Mouse (Mus musculus) layer of hippocampus, postnatal 10 days (tissue): ENCODE measurements around the gene Kcnh2. TPM values are rescaled to one million over a fixed set of nuclear protein-coding genes. Genes with fewer than 3 reads are reported as not detected.

Experiments used
- DNase-seq, 2 experiments: peaks; one replicate each; pipeline ENCODE4 v3.0.0; 2021; ENCODE audit warnings: low spot score in 2 of 2
- total RNA-seq, 2 experiments: library from RNA; stranded (reverse); gene quantifications; 2 replicates each; pipeline ENCODE4 v1.2.3; 2021

Gene Kcnh2
- total RNA-seq, 2 experiments from 2014 or later = 15.0 to 18.6 TPM

DNA sequence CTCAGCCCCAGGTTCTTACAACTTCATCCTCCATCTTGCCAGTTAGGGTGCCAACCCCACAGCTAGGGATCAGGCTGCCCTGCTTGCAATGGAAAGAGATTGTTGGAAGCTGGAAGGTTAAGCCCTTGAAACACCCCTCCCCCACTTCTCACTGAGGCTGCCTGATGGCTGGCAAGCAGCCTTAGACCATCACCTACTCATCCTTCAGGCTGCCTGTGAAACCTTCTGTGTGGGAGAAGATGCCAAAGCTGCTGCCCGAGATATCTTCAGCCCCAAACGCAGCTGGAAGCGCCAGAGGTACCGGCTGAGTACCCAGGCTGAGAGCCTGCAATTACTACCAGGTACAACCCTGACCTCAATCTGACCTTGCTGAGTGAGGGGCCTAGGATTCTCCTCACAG lies 28.1 kb upstream of the Kcnh2 start:
- DNase-seq = no peak

DNA sequence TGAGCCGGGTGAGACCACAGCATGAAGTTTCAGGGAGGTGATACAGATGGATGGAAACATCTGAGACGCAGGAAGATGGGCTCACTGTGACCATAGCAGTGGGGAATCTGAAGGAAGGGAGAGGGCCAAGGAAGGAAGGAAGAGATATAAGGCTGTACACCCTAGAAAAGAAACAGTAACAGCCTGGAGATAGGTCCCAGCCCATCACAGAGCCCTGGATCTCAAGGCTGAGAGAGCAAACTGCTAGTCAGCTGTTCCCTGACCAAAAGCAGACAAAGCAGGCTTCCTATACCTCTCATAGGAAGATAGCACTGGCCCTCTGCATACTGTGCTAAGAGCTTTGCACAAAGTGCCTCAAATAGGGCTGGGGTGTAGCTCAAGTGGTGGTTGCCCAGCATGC lies 27.3 kb upstream of the Kcnh2 start:
- DNase-seq = no peak

DNA sequence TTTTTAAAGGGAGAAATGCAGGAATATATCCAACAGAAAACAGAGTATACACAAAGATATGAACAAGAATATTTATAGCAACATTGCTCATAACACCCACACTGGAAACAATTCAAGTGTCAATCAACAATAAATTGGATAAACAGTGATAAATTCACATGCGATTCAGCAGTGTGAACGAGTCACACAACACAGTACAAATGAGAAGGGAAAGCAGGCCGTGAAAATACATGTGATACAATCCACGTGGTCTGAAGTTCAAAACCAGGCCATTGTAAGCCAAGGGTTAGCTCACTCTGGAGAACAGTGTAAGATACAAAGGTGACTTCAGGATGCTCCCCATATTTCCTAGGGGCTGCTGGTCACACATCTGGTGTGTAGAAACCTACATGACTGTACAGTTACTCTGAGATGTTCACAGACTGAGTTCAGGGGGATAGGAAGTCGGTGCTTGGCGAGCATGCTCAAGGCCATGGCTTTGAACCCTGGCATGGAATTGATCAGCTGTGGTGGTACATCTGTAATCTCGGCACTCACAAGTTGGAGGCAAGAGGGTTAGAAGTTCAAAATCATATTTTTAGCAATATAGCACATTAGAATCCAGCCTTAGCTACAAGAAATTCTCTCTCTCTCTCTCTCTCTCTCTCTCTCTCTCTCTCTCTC lies 23.4 kb upstream of the Kcnh2 start:
- no peak for DNase-seq

DNA sequence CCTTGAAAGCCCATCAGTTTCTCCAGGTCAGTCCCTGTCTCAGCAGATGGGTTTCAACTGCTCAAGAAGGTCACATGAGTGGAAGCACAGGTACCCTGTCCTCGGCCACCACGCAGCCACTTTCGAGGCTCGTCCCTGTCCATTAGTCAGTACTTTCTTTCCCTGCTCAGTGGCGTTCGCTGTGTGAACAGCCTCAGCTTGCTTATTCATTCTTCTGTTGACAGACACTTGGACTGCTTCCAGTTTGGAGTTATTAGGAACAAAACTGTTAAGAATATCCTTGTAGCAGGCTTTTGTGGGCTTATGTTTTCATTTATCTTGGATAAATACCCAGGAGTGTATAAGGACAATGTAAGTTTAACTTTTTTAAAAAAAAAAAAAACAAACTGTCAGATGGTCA lies 22.8 kb upstream of the Kcnh2 start:
- no peak for DNase-seq

DNA sequence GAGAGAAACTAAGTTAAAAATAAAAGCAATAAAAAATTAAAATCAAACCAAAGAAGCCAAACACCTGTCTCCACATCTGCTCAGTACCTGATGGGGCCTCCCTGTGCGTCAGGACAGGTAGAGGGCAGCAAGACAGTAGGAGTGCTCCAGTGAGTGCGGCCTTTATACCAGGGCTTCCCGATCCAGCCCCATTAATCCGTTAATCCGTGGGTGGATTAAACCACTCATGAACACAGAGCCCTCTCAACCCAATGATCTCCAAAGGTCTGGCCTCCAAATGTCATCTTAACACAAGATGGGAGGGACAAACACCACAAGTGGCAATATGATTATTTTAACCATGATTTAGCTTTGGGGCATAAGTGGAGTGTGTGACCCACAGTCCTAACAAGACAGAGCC lies 22.4 kb upstream of the Kcnh2 start:
- no peak for DNase-seq

DNA sequence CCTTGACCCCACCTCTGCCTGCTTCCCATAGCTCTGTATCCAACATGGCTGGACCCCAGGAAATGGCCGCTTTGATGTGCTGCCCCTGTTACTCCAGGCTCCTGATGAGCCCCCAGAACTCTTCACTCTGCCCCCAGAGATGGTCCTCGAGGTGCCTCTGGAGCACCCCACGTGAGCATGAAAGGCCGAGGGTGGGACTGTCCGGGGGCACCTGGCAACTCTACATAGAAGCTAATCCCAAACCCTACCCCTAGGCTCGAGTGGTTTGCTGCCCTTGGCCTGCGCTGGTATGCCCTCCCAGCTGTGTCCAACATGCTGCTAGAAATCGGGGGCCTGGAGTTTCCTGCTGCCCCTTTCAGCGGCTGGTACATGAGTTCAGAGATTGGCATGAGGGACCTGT lies 18.4 kb upstream of the Kcnh2 start:
- DNase-seq = no peak

DNA sequence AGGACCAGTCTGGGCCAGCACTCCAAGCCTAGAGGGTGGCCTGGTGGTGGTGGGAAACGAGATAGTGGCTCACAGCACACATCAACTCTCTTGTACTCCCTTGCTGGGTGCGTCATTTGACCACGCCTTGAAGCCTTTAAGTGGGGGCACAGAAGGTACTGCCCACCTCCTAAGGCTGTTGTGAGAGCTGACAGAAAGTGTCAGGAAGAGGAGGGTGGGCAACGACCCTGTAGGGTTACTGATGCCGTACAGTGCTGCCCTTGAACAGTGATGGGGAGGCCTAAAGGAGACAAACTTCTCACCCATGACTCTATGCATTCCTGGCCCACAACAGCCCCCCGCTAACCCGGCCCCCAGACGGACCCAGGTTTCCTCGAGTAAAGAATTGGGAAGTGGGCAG lies 15.0 kb upstream of the Kcnh2 start:
- DNase-seq = no peak

DNA sequence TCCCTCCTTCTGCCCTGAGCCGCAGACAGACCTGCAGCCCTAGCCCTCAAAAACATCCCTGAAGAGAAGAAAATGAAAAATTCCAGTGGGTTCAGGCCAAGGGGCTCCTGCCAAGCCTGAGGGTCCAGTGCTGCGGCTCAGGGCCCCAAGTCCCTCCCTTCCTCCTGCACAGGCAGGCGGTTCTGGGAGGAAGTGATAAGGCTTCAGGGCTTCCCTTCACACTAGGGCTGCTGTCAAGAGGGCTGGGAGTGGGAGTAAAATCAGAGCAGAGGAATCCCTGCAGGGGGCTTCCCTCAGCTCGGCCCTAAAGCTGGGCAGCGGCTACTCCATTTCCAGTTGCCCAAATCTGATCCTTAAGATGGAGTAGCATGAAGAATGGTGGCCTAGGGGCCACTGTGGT lies 14.1 kb upstream of the Kcnh2 start:
- DNase-seq = no peak

DNA sequence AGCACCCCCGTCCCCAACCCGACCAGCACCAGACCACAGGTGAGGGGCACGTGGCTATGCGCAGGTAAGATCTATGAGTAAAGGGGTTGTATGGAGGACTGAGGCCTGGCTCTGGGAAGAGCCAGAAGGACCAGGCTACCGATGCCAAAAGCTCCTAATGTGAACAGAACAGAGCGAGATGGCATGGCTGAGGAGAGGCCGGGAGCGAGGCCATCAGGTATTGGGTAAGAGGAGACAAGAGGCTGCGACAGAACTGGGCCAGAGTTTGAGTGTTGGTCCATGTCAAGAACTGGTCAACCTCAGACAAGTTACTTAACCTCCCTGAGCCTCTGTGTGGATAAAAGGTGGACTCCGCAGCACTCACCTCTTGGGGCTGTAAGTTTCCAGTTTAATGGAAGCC lies 13.6 kb upstream of the Kcnh2 start:
- no peak for DNase-seq

DNA sequence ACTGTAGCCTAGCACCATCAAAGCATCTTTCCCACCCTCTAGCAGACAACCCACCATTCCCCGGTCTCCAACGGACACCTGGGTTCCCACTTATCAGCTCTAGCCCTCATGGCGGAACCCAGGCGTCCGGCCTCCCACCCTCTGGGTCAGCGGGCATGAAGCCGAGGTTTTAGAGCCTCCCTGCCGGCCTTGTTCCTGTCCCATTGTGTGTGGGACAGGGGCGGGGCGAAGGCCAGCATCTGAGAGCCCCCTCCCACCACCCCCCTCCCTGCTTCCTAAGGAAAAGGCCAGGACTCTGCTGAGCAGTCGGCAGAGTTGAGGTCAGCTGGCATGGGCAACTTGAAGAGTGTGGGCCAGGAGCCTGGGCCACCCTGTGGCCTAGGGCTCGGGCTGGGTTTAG lies 13.1 kb upstream of the Kcnh2 start, which contains the start of gene Nos3:
TSS of gene Nos3 (plus strand) at position 303 of the 400 bp plus-strand sequence.
- no peak for DNase-seq

DNA sequence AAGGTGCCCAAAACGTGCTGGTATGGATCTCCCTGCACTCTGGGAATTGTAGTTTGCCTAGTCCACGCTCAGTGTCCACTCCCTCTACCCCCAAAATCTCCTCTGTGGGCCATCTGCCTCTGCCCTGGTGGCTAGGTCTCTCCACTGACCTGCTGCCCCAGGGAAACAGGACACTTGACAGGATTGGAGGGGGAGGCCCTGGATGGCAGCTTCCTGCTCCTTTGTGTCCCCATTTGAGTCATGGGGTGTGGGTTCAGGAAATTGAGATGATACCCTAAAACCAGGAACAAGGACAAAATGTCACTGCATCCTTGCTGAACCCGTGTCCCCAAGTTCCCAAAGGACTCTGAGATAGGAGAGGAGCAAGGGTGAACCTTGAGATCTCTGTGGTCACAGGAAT lies 12.7 kb upstream of the Kcnh2 start:
- no peak for DNase-seq

DNA sequence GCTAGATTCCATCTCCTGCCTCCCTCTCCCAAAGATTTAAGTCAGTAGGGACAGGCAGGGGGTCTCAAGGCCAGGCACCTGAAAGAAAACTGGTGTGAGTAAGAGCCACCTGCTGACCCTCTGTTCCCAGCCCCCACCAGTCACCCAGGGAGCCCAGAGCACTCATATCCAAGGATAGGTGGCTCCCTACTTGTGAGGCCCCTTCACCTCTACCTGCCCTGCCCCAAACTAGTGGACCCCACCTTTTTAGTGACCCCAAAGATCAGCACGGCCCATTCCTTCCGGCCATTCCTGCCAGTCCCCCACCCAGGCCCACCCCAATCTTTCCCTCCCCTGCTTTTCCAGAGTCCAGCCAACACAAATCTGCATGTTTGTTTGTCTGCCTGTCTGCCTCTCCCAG lies 12.1 kb upstream of the Kcnh2 start:
- no peak for DNase-seq

DNA sequence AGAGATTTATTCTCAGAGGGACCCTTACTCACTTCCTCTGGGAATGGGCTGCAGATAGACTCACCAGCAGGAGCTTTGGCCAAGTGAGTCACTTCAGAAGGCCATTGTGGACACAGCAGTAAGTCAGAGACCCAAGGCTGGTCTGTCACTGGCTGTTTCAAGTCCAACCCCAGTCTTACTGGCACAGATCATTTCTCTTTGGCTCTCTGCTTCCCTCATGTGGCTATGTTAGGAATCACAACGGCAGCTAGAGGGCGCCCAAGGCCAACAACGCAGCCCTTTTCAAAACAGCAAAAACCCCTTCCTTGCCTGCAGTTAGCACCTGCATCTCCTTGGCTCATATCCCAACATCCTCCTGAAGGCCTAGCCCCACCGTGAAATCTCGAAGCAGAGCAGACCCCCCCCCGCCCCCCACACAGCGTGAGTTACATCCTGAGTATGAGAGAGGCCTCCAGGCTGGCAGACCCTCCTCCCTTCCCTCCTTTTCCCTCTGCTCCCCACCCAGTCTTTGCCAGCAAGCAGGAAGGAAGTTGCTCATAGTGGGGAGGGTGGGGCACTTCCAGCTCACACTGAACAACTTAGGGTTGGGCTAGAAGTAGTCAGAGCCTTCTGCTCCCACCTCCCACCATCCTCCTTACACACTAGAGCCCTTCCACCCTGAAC lies 9.5 kb upstream of the Kcnh2 start:
- DNase-seq = peak; percentile 90 to 92

DNA sequence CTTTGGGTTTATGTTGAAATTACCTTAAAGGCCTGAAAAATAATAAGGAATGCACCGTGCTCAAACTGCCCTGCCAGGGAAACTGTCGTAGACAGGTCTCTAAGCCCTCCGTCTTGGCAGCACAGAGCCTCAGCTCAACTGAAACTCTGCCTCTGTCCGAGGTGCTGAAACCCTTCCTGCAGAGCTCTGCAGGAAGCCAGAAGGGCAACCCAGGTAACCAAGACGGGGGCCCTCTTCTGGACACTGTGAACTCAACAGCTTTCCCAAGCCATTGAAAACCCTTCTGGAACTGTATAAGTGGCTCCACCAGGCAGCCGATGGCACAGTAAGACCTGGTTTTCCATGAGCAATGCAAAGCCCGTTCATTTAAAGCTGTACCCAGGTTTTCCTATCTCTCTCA lies 6.1 kb upstream of the Kcnh2 start:
- peak; percentile 45 to 63 for DNase-seq

DNA sequence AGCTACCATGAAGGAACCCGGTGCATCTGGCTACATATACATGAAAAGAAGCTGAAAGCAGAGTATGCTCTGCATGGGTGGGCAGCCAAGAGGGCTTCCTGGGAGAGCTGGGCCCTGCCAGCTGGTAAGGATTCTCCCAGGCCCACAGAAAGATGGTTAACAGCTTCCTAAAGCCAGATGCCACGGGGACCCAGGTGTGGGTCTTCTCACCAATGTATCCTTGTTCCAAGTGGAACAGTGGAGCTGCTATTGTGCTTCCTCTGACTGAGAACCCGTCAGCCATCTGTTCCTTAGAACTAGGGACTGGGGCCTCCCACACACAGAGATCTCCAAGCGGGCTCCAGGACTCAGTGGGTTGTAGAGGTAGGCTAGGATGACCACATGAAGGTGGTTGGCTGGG lies 5.4 kb upstream of the Kcnh2 start:
- DNase-seq = no peak

DNA sequence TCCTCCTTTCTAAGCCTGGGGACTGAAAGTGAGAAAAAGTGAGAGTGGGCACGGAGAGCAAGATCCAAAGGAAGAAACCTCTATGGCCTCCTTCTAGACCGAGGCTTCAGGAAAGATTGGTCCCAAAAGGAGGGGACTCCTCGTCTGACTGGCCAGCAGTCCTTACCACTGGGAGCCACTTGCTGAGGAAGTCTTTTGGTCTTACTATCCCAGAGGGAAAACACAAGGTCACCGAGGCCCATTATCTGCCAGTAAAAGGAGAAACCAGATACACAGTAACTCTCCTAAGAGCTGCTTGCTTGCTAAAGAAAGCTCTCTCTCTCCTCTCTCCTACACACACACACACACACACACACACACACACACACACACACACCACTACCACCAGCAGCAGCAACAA lies 1.9 kb upstream of the Kcnh2 start:
- DNase-seq = no peak

DNA sequence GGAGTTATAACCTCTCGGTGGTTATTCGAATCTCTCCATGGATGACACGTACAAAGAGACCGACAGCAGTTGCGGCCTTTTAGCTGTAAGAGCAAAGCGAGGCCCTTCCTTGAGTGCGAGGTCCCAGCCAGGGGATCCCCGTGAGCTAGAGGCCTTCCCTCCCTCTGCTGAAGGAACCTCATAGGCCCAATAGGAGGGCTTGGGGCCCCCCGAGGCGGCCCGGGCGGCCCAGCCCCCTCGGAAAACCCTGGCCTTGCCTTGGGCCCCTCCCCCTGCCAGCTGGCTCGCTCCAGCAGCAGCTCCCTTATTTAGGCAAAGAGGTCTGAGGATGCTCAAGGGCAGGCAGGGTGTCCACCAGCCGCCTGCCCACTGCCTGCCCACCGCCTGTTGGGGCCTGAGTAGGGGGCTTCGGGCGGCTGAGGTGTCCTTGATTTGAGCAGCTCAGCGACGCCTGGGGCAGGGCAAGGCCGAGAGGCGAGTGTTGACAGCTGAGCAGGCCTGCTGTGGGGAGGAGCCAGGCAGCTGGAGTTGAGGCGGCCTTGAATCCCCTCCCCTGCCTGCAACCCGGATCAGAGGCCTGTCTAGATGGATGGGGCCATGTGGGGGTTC lies 951 bp upstream of the Kcnh2 start:
- peak in 1 of 2 experiments; percentile 41 for DNase-seq

DNA sequence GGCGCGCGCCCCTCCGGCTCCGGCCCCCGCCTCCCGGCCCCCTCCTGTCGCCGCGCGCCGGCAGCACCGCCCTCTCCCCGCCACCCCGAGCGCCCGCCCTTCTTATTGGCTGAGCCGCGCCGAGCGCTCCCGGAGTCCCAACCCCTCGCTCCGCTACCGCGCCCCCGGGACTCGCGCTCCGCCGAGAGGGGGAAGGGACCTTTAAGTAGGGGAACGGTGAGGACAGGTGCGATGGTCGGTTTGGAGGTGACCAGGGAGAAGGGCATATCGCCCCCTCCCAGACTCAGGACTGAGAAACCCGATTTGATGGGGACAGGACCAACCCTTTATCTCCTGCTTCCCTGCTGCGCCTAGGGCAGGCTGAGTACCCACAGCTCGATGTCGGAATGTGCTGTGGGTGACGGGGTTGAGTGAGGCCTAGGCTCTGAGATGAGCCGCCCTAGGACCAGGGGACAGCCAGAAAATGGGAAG lies 332 bp upstream of the Kcnh2 start:
- DNase-seq = peak; percentile 85 to 91

DNA sequence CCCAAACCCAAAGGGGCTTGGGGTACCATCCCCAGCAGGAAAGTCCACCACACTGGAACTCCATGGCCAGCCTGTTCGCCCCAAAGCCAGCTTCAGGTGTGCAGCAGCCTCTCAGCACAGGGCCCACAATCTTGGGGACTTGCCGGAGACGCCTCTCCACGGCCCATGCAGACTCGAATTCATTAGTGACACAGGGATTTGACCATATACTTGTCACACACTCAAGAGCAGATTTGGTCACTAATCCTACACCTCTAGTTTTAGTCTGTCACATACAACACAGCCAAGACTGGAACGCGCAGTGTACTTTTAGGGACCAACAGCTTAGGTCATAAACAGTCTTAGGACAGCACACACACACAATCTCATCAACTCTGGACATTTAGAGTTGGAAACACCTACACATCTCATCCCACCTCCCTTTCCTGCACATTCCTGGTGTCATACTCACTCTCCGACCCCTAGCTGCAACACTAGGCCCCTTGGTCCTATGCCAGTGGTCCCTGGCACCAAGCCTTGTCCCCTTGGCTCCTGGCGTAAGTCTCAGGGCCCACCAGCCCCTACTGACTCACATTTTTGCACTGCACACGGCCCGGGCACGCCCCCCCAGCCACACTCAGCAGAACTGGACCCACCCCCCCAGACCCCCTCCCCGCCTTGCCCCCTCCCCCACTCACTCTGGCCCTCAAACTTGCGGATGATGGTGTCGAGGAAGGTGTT lies 713 bp downstream of the Kcnh2 start:
- no peak for DNase-seq

DNA sequence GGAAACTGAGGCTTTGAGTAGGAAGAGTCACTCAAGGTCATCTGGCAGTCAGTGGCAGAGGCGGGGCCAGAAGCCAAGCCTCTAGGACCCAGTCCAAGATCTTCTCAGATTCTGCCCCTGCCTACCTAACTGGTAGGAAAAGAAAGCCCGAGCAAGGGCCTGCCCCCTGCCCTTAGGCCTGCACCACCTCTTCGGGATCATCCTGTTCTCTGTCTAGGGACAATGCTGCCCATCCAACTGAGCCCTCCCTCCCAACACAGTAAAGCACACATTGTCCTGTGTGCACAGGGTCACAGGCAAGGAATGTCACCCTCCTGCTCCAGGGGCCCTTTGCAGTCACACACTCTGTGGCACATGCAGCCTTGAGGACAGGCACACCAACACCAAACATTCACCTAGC lies 1.3 kb downstream of the Kcnh2 start:
- no peak for DNase-seq

DNA sequence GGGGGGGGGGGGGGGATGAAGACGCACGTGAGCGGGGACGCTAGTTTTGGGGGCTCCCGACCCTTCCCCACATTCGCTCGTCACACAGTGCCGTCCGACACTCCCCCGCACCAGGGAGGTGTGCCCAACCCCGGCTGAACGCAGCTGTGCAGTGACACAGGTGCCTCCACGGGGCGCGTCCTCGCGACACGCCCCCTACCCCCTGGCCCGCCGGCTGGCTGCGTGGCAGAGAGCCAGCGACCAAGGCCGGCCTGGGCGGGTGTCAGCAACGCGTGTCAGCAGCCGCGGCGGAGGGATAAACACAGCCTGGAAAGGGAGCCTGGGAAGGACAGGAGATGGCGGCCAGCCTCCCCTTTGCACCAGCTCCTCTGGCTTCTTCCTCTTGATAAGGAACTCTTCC lies 2.9 kb downstream of the Kcnh2 start:
- no peak for DNase-seq

DNA sequence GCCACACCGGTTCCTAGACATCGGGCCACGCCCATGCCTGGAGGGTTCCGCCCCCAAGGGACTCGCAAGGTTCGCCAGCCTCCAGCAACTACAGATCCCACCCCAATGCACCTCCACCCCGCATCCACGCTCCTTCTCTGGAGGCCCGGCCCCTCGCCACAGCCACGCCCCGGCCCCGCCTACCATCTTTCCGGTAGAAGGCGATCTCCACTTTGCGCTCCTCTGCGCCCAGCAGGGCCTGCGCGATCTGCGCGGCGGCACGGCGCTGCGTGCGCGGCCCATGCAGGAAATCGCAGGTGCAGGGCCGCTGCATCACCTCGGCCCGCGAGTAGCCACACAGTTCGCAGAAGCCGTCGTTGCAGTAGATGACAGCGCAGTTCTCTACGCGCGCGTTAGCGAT lies 3.3 kb downstream of the Kcnh2 start:
- peak; percentile 41 to 63 for DNase-seq
